Mouse (Mus musculus) testis, postnatal 14 days (tissue): ENCODE results near the gene Myl7.
"Not testable (repeated sequence)": the region's sequence is repeated elsewhere in the genome, so short reads cannot be mapped to it uniquely, and the experiment has no call there.

ENCODE experiments used
- DNase-seq: peaks from one replicate; pipeline ENCODE4 v3.0.0; 2021; ENCODE audit warnings: low spot score

The Myl7 gene

GRCm38 (mm10) chr11:5903844-5904243 is 5.3 kb upstream of the Myl7 start:
- DNase-seq = no peak

- no peak for DNase-seq
Observed at GRCm38 (mm10) chr11:5902390-5902789, 3.8 kb upstream of the Myl7 start.

- peak; percentile 45 for DNase-seq
Observed at GRCm38 (mm10) chr11:5901950-5902349, 3.4 kb upstream of the Myl7 start.

GRCm38 (mm10) chr11:5901320-5901719 is 2.7 kb upstream of the Myl7 start:
- DNase-seq = no peak

GRCm38 (mm10) chr11:5899286-5899685 is 704 bp upstream of the Myl7 start:
- DNase-seq = no peak

- DNase-seq = no peak
Observed at GRCm38 (mm10) chr11:5897839-5898238, 743 bp downstream of the Myl7 start.

- no peak for DNase-seq
Observed at GRCm38 (mm10) chr11:5897230-5897629, 1.4 kb downstream of the Myl7 start.

GRCm38 (mm10) chr11:5893807-5894206 is 4.8 kb downstream of the Myl7 start:
- DNase-seq = no peak

GRCm38 (mm10) chr11:5892810-5893368 is 5.7 kb downstream of the Myl7 start:
- DNase-seq = no peak

GRCm38 (mm10) chr11:5892151-5892591 is 6.4 kb downstream of the Myl7 start:
- DNase-seq = no peak

GRCm38 (mm10) chr11:5888563-5888962 is 10.0 kb downstream of the Myl7 start:
- not testable (repeated sequence) for DNase-seq

- no peak for DNase-seq
Observed at GRCm38 (mm10) chr11:5887250-5887649, 11.3 kb downstream of the Myl7 start.

- no peak for DNase-seq
Observed at GRCm38 (mm10) chr11:5886187-5886586, 12.4 kb downstream of the Myl7 start.

- DNase-seq = no peak
Observed at GRCm38 (mm10) chr11:5882518-5882917, 16.1 kb downstream of the Myl7 start.

- DNase-seq = peak; percentile 59
Observed at GRCm38 (mm10) chr11:5879905-5880304, 18.7 kb downstream of the Myl7 start.

- no peak for DNase-seq
Observed at GRCm38 (mm10) chr11:5878661-5879060, 19.9 kb downstream of the Myl7 start.

- peak; percentile 97 for DNase-seq
Observed at GRCm38 (mm10) chr11:5877921-5878526, 20.6 kb downstream of the Myl7 start, which contains the start of gene Pold2. Pold2 (minus strand) TSS chr11:5878292.

GRCm38 (mm10) chr11:5877421-5877820 is 21.2 kb downstream of the Myl7 start:
- no peak for DNase-seq

GRCm38 (mm10) chr11:5873192-5873591 is 25.4 kb downstream of the Myl7 start:
- no peak for DNase-seq

- no peak for DNase-seq
Observed at GRCm38 (mm10) chr11:5872707-5873106, 25.9 kb downstream of the Myl7 start.

GRCm38 (mm10) chr11:5870069-5870468 is 28.5 kb downstream of the Myl7 start:
- DNase-seq = no peak

- DNase-seq = no peak
Observed at GRCm38 (mm10) chr11:5869331-5869730, 29.3 kb downstream of the Myl7 start.

- no peak for DNase-seq
Observed at GRCm38 (mm10) chr11:5868324-5868723, 30.3 kb downstream of the Myl7 start.

- no peak for DNase-seq
Observed at GRCm38 (mm10) chr11:5867196-5867595, 31.4 kb downstream of the Myl7 start.
